Mouse (Mus musculus) bone marrow macrophage, adult 2 months (primary cell): ENCODE data around the gene Hist1h1b.

Experiments
- CTCF ChIP-seq: IDR thresholded peaks from 2 replicates; pipeline ENCODE4 v1.5.1; 2012; ENCODE audit warnings: low read depth, mild to moderate bottlenecking, low read length, moderate library complexity
- POLR2A ChIP-seq: IDR thresholded peaks from 2 replicates; pipeline ENCODE4 v1.6.1; 2012; ENCODE audit warnings: mild to moderate bottlenecking, low read depth, low read length, borderline replicate concordance

DNA sequence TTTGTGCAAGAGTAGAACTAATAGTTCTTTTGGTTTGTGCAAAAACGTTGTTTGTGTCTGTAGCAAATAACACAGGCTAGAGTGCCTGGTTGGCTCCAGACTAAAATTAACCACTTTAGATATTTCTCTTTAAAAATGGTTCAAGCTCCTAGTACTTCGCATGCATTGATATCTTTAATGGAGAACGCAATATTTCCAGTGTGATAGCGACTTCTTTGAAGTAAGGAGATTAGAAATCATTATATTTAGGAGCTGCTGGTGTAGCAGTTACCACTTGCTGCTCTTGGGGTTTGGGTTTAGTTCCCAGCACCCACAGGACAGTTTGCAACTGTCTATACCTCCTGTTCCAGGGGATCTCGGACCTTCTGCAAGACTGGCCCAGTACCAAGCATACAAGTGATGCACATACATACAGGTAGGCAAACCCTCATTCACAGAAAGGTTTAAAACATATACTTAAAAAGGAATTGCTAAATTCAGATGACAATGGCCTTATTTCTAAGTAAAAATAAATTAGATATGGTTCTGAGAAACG lies 663 bp upstream of the Hist1h1b start:
- TF ChIP-seq POLR2A (no peak), CTCF (no peak)
